Mouse (Mus musculus) right cerebral cortex, postnatal 4 days (tissue): ENCODE measurements around the gene Macc1.
A peak's percentile ranks its signal among the peaks of the same experiment; 100 is the strongest.

Experiments
- DNase-seq: peaks from one replicate; pipeline ENCODE4 v3.0.0-alpha.2; 2022

Gene Macc1

DNA sequence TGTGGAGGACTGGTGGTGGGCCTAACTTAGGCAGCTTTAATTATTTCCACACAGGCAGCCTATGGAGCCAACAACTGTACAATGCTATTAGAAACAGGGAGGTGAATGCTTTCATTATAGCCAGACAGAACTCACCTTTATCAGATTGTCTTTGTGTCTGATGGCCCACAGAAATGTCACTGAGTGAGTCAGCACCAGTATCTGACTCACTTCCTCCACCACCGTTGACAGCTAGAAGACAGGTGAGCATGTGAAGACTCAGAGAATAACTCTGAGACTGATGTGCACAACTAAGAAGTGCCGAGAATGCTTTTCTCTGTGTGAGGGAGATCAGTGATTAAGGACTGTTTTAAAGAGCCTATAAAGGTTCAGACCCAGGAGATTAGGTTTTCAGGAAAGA, 73.9 kb downstream of the Macc1 start:
- no peak for DNase-seq

DNA sequence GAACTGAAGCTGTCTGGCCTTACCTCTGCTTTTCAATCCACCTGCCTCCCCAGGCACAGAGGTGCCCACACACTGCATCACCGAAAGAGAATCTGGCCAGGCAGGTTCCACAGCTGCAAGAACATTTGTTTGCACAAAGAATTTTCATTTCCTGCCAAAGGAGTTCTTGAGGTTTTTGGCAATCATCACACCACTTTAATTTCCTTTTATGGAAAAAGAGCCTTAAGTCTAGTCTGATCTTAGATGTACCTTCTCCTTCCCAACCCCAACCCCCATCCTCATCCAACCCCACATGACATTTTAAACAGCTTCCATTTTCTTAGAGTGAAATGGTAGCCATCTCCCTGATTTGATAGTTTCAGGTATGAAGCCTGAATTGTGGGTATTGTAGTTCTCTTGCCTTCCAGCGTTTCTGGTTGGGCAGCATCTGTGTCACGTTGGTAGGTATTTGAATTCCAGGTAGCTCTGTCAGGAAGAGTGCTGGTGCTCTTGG, 76.2 kb downstream of the Macc1 start:
- DNase-seq, result no peak

DNA sequence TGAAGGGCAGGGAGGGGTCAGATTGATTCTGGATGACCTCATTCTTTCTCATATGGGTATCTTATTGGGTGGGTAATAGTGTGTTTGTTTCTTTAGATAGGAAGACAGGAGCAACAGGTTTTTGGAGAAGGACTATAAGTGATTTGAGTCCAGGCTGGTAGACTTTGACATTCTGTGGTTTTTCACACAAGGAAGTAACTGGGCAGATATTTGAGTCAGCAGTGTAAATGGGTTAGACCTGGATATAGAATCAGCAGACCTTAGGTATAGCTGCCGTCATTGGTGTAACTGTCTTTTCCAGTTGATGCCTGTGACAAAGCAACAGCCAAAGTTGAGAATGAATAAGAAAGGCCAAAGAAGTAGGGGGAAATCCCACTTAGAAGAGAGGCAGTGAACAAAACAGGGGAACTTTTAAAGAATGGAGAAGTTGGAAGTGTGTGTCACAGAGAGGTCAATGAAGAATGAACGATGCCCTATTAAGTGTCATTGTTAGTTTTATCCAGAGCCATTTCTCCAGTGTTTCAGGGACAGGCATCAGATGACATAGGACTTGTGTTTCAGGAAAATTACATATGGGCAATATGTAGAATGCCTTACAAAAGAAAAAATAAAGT, 84.1 kb downstream of the Macc1 start:
- DNase-seq, result no peak

DNA sequence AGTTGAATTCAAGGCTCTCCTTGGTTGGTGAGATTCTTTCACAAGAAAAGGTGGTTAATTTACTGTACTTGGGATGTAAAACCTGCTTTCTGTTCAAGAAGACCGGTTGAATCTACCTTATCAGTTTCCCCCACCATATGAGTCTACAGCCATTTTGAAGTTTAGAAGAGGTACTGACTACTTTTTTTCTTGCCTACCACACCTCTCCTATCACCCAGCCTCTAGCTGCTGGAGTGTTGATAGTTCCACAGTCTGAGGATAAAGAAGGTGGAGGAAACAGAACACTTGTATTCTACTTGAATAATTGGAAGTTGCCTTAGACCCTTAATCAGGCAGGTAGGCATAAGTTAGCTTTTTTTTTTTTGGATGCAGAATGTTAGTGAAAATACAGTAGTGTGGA, 88.2 kb downstream of the Macc1 start:
- DNase-seq, result no peak

DNA sequence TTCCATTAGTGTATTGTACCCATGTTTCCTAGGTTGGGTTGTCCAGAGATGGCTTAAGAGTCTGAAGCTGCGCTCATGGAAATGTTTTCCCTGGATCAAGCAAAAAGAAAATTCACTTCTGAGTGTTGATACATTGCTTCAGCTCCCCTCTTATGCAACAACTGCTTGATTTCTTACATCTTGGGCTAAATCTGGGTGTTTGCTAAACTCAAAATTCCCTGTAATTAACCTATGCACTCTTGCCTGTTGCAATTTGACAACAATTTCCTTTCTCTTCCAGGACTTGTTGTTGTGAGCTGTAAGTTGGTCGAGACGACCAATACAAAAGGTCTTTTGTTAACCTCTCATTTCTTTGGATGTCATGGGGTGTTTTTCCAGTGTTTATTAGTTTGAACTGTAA, 88.7 kb downstream of the Macc1 start:
- DNase-seq, result no peak

DNA sequence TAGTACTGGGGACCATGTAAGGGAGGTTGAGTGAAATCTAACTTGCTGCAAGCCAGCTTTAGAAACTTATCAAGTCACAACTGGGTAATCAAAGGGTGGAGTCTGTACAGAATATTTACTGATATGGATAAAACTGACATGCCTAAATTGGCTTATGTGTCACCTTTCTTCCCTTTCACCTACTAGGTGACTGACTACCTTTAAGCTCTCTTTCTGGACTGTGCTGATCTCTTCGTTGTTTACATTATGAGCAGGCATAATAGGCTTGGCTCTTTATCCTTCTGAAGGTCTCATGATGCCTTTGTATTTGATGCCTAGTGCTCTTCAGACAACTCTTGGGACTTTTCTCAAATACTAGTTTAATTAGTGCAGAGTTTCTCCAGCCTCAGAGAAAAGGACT, 90.7 kb downstream of the Macc1 start:
- DNase-seq, result no peak

DNA sequence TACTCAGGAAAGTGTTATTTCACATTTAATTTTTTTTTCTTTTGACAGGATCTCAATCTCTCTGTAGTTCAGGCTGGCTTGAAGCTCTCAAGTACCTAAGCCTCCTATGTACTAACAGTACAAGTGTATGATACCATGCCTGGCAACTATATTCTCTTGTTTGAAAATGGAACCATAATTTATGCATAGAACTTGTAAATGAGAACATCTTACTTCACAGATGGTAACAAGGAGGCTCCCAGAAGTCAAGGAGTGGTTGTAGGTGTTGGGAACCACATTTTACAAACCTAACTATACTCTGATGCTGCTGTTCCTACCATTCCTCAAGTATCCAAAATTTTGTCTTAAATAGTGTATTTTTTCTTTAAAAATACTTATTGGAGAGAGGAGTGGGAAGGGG, 96.5 kb downstream of the Macc1 start:
- DNase-seq, result no peak

DNA sequence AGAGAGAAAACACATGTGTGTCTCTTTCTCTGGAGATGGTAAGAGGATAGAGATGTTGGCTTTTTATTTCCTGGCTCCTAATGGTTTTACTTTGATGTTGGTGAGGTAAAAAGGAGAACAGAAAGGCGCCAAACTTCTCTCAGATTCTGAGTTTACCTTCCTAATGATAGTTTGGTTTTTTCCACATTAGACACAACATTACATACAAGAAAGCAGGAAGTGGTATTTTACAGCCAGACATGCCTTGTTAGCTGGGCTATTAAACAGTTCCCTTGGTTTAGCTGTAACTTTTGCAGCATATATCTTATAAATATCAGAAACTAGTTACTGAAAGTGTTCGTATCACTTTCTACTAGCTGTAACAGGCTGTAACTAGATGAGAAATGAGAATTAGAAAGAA, 96.9 kb downstream of the Macc1 start:
- DNase-seq, result no peak

DNA sequence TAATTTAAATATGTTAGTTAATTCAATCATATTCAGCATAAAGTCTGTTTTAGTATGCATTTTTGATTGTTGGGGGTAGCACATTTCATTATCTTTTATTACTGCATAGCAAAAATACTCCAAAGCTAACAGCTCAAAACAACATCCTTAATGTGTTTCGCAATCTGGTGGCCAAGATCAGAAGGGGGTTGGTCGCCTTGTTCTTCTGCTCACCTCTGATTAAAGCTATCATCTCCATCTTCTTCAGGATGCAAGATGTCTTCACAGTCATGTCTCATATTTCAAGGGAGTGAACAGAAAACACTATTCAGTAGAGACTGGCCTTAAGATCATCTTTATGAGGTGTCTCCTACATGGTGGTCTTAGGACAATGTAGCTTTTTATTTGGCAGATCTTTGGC, 97.9 kb downstream of the Macc1 start:
- DNase-seq, result no peak

DNA sequence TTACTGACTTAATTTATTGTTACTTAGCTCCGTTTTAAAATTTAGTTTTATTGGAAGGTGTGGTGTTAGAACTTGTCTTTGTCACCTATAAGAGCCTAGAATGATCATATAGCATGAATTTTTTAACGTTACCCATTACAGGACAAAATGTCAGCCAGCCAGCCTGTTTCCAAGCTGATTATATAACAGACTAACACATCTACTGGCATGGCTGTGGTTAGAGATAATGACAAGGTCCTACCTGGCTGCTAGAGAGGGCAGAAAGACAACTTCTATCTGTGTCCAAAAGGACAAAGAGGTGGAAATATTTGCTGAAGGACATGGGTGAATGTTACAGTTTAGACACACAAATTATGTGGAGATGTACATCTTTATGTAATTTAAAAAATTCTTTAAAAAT, 101.8 kb downstream of the Macc1 start:
- DNase-seq, result no peak

DNA sequence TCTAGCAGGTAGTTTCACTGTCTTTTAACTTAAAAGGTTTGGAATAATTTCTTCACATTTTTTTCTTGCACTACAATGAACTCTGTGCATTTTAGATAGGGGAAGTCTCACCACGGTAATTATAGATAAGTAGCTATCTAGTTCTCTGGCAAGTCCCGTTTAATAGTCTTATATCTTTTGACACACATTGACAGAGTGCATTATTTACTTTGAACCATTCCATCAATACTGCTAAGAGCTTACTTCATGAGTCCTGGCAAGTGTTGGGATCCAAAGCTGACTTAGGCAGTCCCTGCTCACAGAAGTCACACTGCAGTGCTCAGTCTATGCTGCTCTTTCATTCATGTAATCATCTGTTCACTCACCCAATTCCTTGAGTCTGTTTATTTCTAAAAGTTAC, 111.7 kb downstream of the Macc1 start:
- no peak for DNase-seq

DNA sequence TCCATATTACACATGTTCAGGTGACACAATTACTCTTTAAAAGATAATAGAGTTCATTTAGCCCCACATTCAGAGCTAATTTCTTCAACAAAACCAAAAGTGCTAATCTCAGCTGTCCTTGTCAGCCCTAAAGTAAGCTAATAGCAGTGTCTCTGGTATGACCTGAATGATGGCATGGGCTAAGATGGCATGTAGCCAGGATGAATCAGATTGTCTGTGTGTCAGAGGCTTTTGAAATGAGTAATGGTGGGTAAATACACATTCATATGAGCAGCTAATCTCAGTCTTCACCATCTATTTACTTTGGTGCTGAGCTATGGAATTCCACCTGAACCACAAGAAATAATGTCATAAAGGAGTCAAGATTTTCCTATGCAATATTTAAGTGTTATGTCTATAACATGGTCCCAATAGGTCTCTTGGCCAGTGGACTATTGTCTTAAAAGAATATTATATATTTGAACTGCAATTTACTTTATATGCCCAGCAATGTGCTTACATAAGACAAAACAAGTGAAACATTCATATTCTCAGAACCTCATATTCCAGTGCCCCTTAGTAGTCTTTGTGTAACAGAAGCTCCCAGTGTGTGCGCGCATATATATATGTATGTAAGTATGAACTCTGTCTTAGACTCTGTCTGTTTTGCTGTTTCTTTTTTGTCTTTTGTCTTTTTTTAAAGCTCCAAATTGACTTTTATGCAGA, 112.3 kb downstream of the Macc1 start:
- DNase-seq, result no peak

DNA sequence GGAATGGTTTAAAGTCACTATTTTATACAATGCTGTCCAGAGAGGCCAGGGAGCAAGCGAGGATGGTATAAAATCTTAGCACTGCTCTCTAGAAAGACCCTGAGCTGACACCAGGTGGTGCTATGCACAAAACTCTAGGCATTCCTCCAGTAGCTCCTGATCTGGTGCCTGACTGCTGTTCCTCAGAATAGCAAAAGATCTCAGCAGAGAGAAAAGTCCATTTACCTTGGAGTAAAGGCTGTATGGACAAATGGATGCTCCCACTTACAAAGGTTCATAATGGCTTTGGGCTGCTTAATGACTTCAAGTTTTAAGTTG, 112.8 kb downstream of the Macc1 start:
- peak; percentile 36 for DNase-seq

DNA sequence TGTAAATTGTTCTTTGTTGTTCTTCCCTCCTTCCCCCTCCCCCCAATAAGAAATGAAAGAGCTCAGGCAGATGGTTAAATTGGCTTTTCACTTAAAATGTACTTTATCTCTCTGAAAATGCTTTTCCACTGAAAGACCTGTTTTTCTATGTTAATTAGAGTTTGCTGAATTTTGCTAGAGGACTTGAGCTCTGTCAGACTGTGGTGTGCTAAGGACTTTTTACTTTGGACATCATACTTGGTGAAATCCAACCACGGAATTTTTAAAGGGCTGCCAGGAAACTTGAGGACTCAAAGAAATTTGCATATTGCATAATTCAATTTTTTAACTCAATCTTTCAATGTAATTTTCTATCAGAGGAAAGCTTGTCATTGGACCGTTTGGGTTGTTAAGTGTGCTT, 126.7 kb downstream of the Macc1 start:
- DNase-seq, result no peak

DNA sequence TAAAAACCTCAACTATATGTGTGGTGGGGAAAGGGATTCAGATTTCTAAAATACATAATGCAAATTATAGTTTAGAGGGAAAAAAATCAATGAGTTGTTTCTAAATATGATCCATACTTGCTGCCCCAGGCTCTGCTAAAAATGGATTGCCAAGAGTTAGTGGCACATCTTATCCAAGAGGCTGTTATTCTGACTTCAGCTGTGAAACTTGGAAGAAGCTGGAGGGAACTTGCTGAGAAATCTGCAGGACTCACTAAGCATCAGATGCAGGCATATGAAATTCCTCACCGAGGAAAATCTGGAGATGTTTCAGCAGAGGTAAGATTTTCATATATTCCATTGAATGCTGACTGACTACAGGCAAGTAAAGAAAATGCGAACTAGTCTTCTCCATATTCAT, 136.0 kb downstream of the Macc1 start:
- DNase-seq, result no peak

DNA sequence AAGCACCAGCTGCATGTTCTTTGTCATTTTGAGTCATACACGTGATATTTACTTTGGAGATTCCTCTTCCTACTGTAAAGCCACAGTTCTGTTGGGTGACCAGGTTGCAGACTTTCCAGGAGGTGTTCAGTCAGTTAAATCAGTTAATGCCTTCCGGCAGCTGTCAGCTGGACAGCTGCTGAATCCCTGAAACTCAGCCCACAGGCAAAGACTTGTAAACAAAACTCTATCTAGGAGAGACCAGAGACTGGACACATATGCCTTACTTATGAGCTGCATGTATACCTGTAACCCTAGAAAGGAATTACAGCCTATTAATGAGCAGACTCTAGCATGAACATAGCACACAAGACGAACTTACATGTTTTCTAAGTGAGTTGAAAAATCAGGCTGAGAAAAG, 137.2 kb downstream of the Macc1 start:
- no peak for DNase-seq

DNA sequence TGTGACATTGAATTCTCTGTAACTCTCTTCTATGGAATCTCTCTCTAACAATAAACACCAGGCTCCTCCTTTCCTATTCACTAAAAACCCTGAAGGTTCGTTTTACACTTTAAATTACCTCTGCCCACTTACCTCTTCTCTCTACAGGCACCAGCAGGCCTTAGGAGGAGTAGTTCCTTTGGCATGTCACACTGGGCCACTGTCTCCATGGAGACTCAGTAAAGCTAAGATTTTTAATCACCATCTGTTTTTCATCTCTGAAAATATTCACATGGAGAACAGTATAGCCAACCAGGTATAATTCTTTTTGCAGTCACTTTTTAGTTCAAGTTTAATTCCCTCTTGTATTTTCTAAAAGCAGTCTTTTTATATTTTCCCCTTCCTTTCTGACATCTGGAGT, 140.0 kb downstream of the Macc1 start:
- DNase-seq, result no peak

DNA sequence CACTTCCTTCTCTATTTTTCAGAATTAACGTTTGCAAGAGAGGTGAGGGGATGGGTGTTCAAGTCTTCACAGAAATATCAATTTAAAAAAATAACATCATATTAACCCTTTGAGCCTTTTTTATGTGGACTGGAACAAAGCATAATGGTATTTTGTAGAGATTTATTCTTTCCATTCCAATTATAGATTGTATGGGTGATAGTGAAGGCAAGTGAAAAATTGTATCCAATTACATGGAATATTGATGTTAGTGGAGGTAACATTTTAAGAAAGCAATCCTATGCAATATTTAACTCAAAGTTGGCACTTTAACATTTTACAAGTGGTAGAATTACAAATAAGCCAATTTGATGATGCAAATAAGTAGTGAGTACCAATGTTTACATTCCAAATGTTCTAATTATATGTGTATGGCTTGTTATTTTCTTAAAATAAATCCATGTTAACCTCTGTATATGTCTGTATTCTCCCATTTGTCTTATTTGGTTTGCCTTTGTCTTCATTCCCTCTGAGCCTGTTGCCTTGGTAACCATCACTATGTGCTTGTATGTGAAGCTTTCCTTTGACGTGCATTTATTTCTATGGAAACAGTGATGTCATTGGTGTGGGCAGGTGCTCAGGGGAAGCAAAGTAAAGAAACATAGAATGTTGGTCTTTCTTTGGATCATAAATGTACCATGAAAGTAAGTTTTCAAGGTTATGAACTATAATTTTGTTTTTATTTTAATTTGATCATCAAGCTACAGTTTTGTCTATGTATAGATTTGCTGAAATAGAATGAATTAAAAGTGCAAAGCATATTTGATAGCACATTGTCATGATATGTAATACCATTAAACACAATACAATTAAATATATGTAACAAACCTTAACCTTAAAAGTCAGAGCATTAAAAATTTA, 150.2 kb downstream of the Macc1 start:
- no peak for DNase-seq

DNA sequence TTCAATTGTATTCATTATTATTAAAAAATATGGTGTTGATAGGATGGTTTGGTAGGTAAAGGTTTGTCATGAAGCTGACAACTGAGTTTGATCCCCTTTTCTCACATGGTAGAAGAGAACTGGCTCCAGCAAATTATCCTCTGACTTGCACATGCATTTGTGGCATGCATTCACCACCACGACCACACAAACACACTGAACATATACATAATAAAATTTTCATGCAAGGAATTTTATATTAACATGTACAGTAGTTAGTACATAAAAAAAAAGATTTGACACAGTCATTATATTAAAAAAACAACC, 150.8 kb downstream of the Macc1 start:
- no peak for DNase-seq

DNA sequence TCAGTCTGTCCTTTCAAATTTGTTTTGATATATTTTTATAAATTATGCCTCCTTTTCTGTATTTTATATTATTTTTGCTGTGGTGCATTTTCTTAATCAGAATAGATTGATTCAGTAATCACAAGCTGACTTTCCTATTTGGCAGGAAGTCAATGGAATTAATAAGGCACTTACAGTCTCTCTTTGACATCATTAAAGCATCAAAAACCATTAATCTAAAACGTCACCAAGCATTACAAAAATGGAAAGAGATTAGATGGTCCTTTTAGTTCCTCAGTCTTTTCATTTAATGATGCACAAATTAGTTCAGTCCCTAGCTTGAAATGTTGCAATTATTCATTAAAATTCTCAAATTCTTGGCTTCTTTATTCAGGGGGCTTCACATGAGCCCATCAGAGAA, 153.6 kb downstream of the Macc1 start:
- DNase-seq, result no peak

DNA sequence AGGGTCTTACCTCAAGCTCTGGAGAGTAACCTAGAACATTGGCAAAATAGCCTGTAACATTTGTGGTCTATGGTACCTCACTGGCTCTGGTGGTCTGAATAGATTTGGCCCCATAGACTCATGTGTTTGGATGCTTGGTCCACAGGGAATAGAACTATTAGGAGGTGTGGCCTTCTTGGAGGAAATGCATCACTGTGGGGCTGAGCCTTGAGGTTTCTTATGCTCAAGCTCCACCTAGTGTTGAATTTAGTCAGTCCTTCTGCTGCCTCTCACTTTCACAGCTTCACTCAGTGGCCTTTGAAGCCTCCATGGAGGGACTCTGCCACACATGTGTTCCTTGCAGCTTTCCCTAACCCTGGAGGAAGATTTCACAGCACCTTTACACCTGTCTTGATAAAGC, 156.2 kb downstream of the Macc1 start:
- no peak for DNase-seq

DNA sequence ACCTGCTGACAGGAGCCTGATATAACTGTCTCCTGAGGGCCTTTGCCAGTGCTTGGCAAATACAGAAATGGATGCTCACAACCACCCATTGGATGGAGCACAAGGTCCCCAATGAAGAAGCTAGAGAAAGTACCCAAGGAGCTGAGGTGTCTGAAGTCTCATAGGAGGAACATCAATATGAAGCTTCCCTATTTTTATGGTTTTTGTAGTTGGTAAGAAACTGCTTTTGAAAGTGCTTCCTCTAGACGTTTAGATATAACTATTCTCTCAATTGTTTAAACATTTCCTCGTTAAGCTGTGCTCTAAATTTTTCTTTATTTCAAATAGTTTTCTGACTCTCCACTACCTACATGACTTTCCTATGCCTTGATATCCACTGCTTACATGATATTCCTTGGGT, 169.2 kb downstream of the Macc1 start:
- DNase-seq, result no peak

DNA sequence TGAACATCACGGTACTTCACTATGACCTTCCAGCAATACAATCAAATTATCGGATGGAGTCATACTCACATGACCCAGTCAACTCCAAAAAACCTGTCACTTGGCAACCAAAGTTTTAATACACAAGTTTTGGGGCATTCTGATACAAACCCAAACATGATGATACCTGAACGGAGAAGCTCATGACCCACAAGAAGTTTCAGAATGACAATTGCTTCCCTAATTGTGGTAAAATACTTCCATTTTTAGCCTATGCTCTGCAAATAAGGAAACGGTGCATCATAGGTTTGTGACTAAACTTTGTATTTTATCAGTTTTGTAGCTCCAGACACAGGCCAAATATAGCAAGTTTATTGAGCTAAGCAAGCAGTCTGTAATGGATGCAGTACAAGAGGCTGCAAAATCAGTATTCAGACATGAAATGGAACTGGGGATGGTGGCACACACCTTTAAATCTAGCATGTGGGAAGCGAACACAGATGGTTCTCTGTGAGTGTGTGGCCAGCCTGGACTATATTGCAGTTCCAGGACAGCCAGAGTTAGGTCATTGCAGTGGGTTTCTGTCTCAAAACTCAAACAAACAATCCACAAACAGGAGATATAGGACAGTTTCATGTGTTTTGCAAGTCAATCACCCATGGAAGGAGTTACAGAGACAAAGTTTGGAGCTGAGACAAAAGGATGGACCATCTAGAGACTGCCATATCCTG, 170.0 kb downstream of the Macc1 start:
- DNase-seq, result no peak

DNA sequence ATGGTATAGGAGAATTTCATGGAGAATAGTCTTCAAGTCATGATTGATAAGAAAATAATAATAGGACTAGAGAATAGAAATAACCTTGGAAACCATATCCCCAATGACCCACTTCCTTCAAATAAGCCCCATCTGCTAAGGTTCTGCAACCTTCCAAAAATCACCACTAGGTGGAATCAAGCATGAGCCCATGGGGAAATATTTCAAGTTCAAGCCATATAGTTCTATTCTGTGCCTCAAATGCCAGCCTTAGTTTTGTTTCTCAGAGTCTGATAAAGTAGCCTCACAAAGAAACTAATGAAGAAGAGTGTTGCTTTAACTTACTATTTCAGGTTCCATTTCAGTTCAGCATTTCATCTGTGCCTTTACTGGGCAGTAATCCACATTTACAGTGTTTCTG, 197.1 kb downstream of the Macc1 start:
- DNase-seq, result no peak
